ENCODE assay signal across 8 mouse cellular contexts in genomic region chr11:120047531-120048251, GRCm38 (mm10). TPM values are rescaled to one million over a fixed set of nuclear protein-coding genes. Genes with fewer than 3 reads are reported as not detected.
DNase-seq lines count a peak whose midpoint lies in the region; ATAC-seq lines count a peak whose summit lies in the region.

No protein-coding gene starts in this region.

- peaks cover 42% of the 10 kb centered on the region for H3K27me3 ChIP-seq in heart, embryonic 14.5 days (ENCODE audit: control insufficient read depth, insufficient read depth, low read length)
- H3K27me3 ChIP-seq in forebrain, embryonic 16.5 days (replicated peaks; ENCODE audit: control insufficient read depth, insufficient read depth, low read length), result no peaks in the 10 kb centered on the region
- H3K27me3 ChIP-seq in midbrain, embryonic 12.5 days, result peaks cover 33% of the 10 kb centered on the region

- peaks cover 19 to 28% of the 10 kb centered on the region in 2 experiments for H3K4me1 ChIP-seq in heart, embryonic 14.5 days (ENCODE audit: control insufficient read depth in 2 of 2, insufficient read depth in 2 of 2, low read length in 2 of 2)
- peaks cover 44% of the 10 kb centered on the region for H3K4me1 ChIP-seq in forebrain, embryonic 16.5 days (replicated peaks; ENCODE audit: control insufficient read depth, insufficient read depth, low read length)
- peaks cover 45% of the 10 kb centered on the region for H3K4me1 ChIP-seq in midbrain, embryonic 12.5 days

- DNase-seq in heart, adult 11 months, result no peak
- peak; percentile 65 to 67 for DNase-seq in cerebellum, postnatal 14 days
- DNase-seq in thymus, postnatal 36 days, result no peak
- no peak for DNase-seq in kidney, postnatal 14 days

- no peak overlapping the region for H3K27ac ChIP-seq in heart, embryonic 14.5 days (replicated peaks in 1 of 2; ENCODE audit: control insufficient read depth in 1 of 2, insufficient read depth in 1 of 2, low read depth in 2 of 2, low read length in 2 of 2)
- H3K27ac ChIP-seq in forebrain, embryonic 16.5 days (ENCODE audit: low read length), result peak overlapping the region; percentile 90
- H3K27ac ChIP-seq in midbrain, embryonic 12.5 days (replicated peaks), result peak overlapping the region; percentile 72; the same call in 1 of the 2 replicates

- peak overlapping the region; percentile 20 to 56 for H3K4me3 ChIP-seq in heart, embryonic 14.5 days (ENCODE audit: control insufficient read depth in 1 of 2, insufficient read depth in 1 of 2, low read depth in 1 of 2, low read length in 2 of 2)
- peak overlapping the region; percentile 79 for H3K4me3 ChIP-seq in forebrain, embryonic 16.5 days (replicated peaks; ENCODE audit: low read length)
- peak overlapping the region; percentile 68 for H3K4me3 ChIP-seq in midbrain, embryonic 12.5 days

- peak overlapping the region; percentile 70; the same call in 1 of the 2 replicates for H3K9ac ChIP-seq in heart, embryonic 14.5 days (ENCODE audit: low read length)
- H3K9ac ChIP-seq in forebrain, embryonic 16.5 days (replicated peaks; ENCODE audit: low read depth, low read length), result peak overlapping the region; percentile 92
- peak overlapping the region; percentile 86 for H3K9ac ChIP-seq in midbrain, embryonic 12.5 days (replicated peaks)

- ATAC-seq in heart, embryonic 14.5 days (ENCODE audit: insufficient number of reproducible peaks, insufficient read depth, low FRiP score, low read depth), result no peak
- ATAC-seq in forebrain, embryonic 16.5 days, result peak; percentile 19; the same call in 1 of the 2 replicates
- ATAC-seq in midbrain, embryonic 12.5 days (ENCODE audit: low FRiP score, low read depth), result peak; percentile 50; the same call in 1 of the 2 replicates
- no peak for ATAC-seq in granulocyte monocyte progenitor cell, adult 5-6 weeks (replicated peaks; ENCODE audit: poor library complexity, severe bottlenecking)

- H3K9me3 ChIP-seq in heart, embryonic 14.5 days (ENCODE audit: control insufficient read depth, low read length), result no peaks in the 10 kb centered on the region
- no peaks in the 10 kb centered on the region for H3K9me3 ChIP-seq in forebrain, embryonic 16.5 days (ENCODE audit: control insufficient read depth, low read length)
- no peaks in the 10 kb centered on the region for H3K9me3 ChIP-seq in midbrain, embryonic 12.5 days

- 11% methylated on average over 23 of the region's 23 CpGs for WGBS in heart, embryonic 14.5 days
- 9% methylated on average over 23 of the region's 23 CpGs for WGBS in forebrain, embryonic 16.5 days
- 7% methylated on average over 23 of the region's 23 CpGs for WGBS in midbrain, embryonic 12.5 days

- H3K36me3 ChIP-seq in heart, embryonic 14.5 days (ENCODE audit: control insufficient read depth, insufficient read depth, low read length), result no peaks in the 10 kb centered on the region
- no peaks in the 10 kb centered on the region for H3K36me3 ChIP-seq in forebrain, embryonic 16.5 days (ENCODE audit: control insufficient read depth, insufficient read depth)
- no peaks in the 10 kb centered on the region for H3K36me3 ChIP-seq in midbrain, embryonic 12.5 days

- H3K4me2 ChIP-seq in heart, embryonic 14.5 days (ENCODE audit: low read length), result peak overlapping the region; percentile 96
- H3K4me2 ChIP-seq in forebrain, embryonic 16.5 days (ENCODE audit: low read length), result peak overlapping the region; percentile 84
- peak overlapping the region; percentile 96 for H3K4me2 ChIP-seq in midbrain, embryonic 12.5 days (replicated peaks)

RNA-seq across cellular contexts. Expression of gene Aatk, which starts 0.7 kb away (rescaled TPM):
- 0.43 and 1.1 TPM in 2 replicates for polyA plus RNA-seq in heart, embryonic 14.5 days (2014; fragmentation: Nextera tagmentation; extraction: Ambion mirVana)
- polyA plus RNA-seq in forebrain, embryonic 16.5 days (2015; fragmentation: Nextera tagmentation; extraction: Ambion mirVana), result 21.6 and 28.1 TPM in 2 replicates
- 7.7 and 8.8 TPM in 2 replicates for polyA plus RNA-seq in midbrain, embryonic 12.5 days (2016; fragmentation: Nextera tagmentation; extraction: Ambion mirVana)
- total RNA-seq in granulocyte monocyte progenitor cell, adult 5-6 weeks (2014; fragmentation: Nextera tagmentation), result 8.3 and 15.1 TPM in 2 replicates
- total RNA-seq in granulocyte monocyte progenitor cell, adult 5-6 weeks (2017), result 5.2 and 8.3 TPM in 2 replicates

RNA-seq across cellular contexts. Expression of gene Cep131, which starts 38.9 kb away (rescaled TPM):
- 11.6 and 12.1 TPM in 2 replicates for polyA plus RNA-seq in heart, embryonic 14.5 days (2014; fragmentation: Nextera tagmentation; extraction: Ambion mirVana)
- polyA plus RNA-seq in forebrain, embryonic 16.5 days (2015; fragmentation: Nextera tagmentation; extraction: Ambion mirVana), result 32.9 and 33.8 TPM in 2 replicates
- 52.6 and 54.4 TPM in 2 replicates for polyA plus RNA-seq in midbrain, embryonic 12.5 days (2016; fragmentation: Nextera tagmentation; extraction: Ambion mirVana)
- total RNA-seq in granulocyte monocyte progenitor cell, adult 5-6 weeks (2014; fragmentation: Nextera tagmentation), result 8.3 and 14.9 TPM in 2 replicates
- total RNA-seq in granulocyte monocyte progenitor cell, adult 5-6 weeks (2017), result 11.3 and 23.8 TPM in 2 replicates

RNA-seq across cellular contexts. Expression of gene Tepsin, which starts 50.8 kb away (rescaled TPM):
- 11.7 and 13.9 TPM in 2 replicates for polyA plus RNA-seq in heart, embryonic 14.5 days (2014; fragmentation: Nextera tagmentation; extraction: Ambion mirVana)
- polyA plus RNA-seq in forebrain, embryonic 16.5 days (2015; fragmentation: Nextera tagmentation; extraction: Ambion mirVana), result 16.6 and 21.7 TPM in 2 replicates
- 20.8 and 22.9 TPM in 2 replicates for polyA plus RNA-seq in midbrain, embryonic 12.5 days (2016; fragmentation: Nextera tagmentation; extraction: Ambion mirVana)
- 15.3 and 22.2 TPM in 2 replicates for total RNA-seq in granulocyte monocyte progenitor cell, adult 5-6 weeks (2014; fragmentation: Nextera tagmentation)
- 7.5 and 9.3 TPM in 2 replicates for total RNA-seq in granulocyte monocyte progenitor cell, adult 5-6 weeks (2017)

RNA-seq across cellular contexts. Expression of gene Ndufaf8, which starts 51.0 kb away (rescaled TPM):
- 119 and 121 TPM in 2 replicates for polyA plus RNA-seq in heart, embryonic 14.5 days (2014; fragmentation: Nextera tagmentation; extraction: Ambion mirVana)
- polyA plus RNA-seq in forebrain, embryonic 16.5 days (2015; fragmentation: Nextera tagmentation; extraction: Ambion mirVana), result 49.4 and 53.3 TPM in 2 replicates
- polyA plus RNA-seq in midbrain, embryonic 12.5 days (2016; fragmentation: Nextera tagmentation; extraction: Ambion mirVana), result 56.8 and 57.4 TPM in 2 replicates
- total RNA-seq in granulocyte monocyte progenitor cell, adult 5-6 weeks (2014; fragmentation: Nextera tagmentation), result 37.0 and 64.8 TPM in 2 replicates
- total RNA-seq in granulocyte monocyte progenitor cell, adult 5-6 weeks (2017), result 30.2 and 31.6 TPM in 2 replicates

Comparison
In these comparisons a context has a peak if more than half of its experiments do, and no peak if none do; other contexts are left out.
1. ATAC-seq: peak in forebrain, embryonic 16.5 days (single experiment) and midbrain, embryonic 12.5 days (single experiment); none in heart, embryonic 14.5 days (single experiment) and granulocyte monocyte progenitor cell, adult 5-6 weeks (single experiment).
2. H3K27ac ChIP-seq: peak in forebrain, embryonic 16.5 days (single experiment) and midbrain, embryonic 12.5 days (single experiment); none in heart, embryonic 14.5 days (0 of 2).
3. DNase-seq: peak in cerebellum, postnatal 14 days (2 of 2); none in heart, adult 11 months (single experiment), thymus, postnatal 36 days (0 of 2) and kidney, postnatal 14 days (single experiment).
4. Peak in every context shown above with its lines, with median percentiles within 50 percentile points of each other: H3K4me2 ChIP-seq, H3K4me3 ChIP-seq and H3K9ac ChIP-seq.